Mouse (Mus musculus) kidney, postnatal 0 days (tissue): ENCODE measurements at regions not wholly inside any gene's neighbourhood (a gene's known extent, or its start where the extent isn't known, plus 50 kb on each side); places are given as distances from the start of the nearest gene placed in this dataset.

Experiments used
- ATAC-seq: fragments of 200-750 bp; cut with Nextera tagmentation; replicated peaks from 2 replicates; pipeline ENCODE4 v1.8.0; 2017; ENCODE audit warnings: low read depth, moderate number of reproducible peaks, moderate TSS enrichment, moderate library complexity; ENCODE audit not compliant: low FRiP score
- DNase-seq: peaks from one replicate; pipeline ENCODE4 v3.0.0-alpha.2; 2016; ENCODE audit warnings: low spot score
- H3K27ac ChIP-seq: fragments of 300-500 bp; sonication (generic); 2 replicates; pipeline ENCODE4 v1.5.1; 2014; ENCODE audit warnings: mild to moderate bottlenecking
- H3K27me3 ChIP-seq: fragments of 300-500 bp; sonication (generic); 2 replicates; pipeline ENCODE4 v1.6.1; 2014; ENCODE audit warnings: low read length, mixed read lengths; ENCODE audit not compliant: insufficient read depth
- H3K36me3 ChIP-seq: fragments of 300-500 bp; sonication (generic); 2 replicates; pipeline ENCODE4 v1.6.1; 2014; ENCODE audit warnings: low read length, mixed read lengths; ENCODE audit not compliant: insufficient read depth
- H3K4me1 ChIP-seq: fragments of 300-500 bp; sonication (generic); replicated peaks from 2 replicates; pipeline ENCODE4 v1.6.1; 2014; ENCODE audit warnings: antibody characterized with exemption, low read length, mixed read lengths; ENCODE audit not compliant: insufficient read depth
- H3K4me2 ChIP-seq: fragments of 300-500 bp; sonication (generic); 2 replicates; pipeline ENCODE4 v1.6.1; 2014; ENCODE audit warnings: mild to moderate bottlenecking, low read length, moderate library complexity, mixed read lengths
- H3K4me3 ChIP-seq: fragments of 300-500 bp; sonication (generic); replicated peaks from 2 replicates; pipeline ENCODE4 v1.5.1; 2014; ENCODE audit warnings: low read depth, low read length
- H3K9ac ChIP-seq: fragments of 300-500 bp; sonication (generic); 2 replicates; pipeline ENCODE4 v1.6.1; 2014; ENCODE audit warnings: low read depth, low read length
- H3K9me3 ChIP-seq: fragments of 300-500 bp; sonication (generic); replicated peaks from 2 replicates; pipeline ENCODE4 v1.6.1; 2016; ENCODE audit warnings: low read length, inconsistent platforms, mixed read lengths
- CTCF ChIP-seq: IDR thresholded peaks from 2 replicates; pipeline ENCODE4 v1.5.1; 2016; ENCODE audit warnings: antibody characterized with exemption, low read depth, mild to moderate bottlenecking, moderate library complexity
- WGBS: fragments of 180-500 bp; shearing (Covaris S2); extraction: QIAGEN DNeasy Blood & Tissue Kit; methylation state at CpG from one replicate; pipeline ENCODE4 v1.1.7; 2014; 5-methylcytosine and 5-hydroxymethylcytosine counted together

- no peak for DNase-seq
- Histone ChIP-seq H3K4me1 (no peaks in the 10 kb centered on the region), H3K4me3 (no peak overlapping the region), H3K9me3 (no peaks in the 10 kb centered on the region), H3K4me2 (no peak overlapping the region), H3K36me3 (no peaks in the 10 kb centered on the region), H3K9ac (no peak overlapping the region), H3K27ac (peak overlapping the region; percentile 39), H3K27me3 (no peaks in the 10 kb centered on the region)
- 63% methylated on average over 9 of the region's 9 CpGs for WGBS
- ATAC-seq: no peak
- TF ChIP-seq CTCF: no peak
Observed at GRCm38 (mm10) chr6:94389716-94390115, 106.0 kb upstream of the Magi1 start.

- Histone ChIP-seq H3K9ac (no peak overlapping the region), H3K27ac (no peak overlapping the region), H3K4me1 (no peaks in the 10 kb centered on the region), H3K9me3 (no peaks in the 10 kb centered on the region; the same call in 1 of the 2 replicates), H3K36me3 (no peaks in the 10 kb centered on the region), H3K27me3 (no peaks in the 10 kb centered on the region), H3K4me2 (no peak overlapping the region), H3K4me3 (no peak overlapping the region)
- ATAC-seq (no peak), DNase-seq (no peak)
- TF ChIP-seq CTCF: no peak
- WGBS: 77% methylated on average over 2 of the region's 2 CpGs
Observed at GRCm38 (mm10) chr6:94387648-94388047, 103.9 kb upstream of the Magi1 start.

- Histone ChIP-seq H3K36me3 (no peaks in the 10 kb centered on the region), H3K4me1 (no peaks in the 10 kb centered on the region), H3K27me3 (no peaks in the 10 kb centered on the region), H3K9me3 (no peaks in the 10 kb centered on the region; the same call in 1 of the 2 replicates), H3K9ac (no peak overlapping the region), H3K4me2 (no peak overlapping the region), H3K27ac (no peak overlapping the region), H3K4me3 (no peak overlapping the region)
- no peak for TF ChIP-seq CTCF
- WGBS: 80% methylated on average over 2 of the region's 2 CpGs
- ATAC-seq: no peak
- no peak for DNase-seq
Observed at GRCm38 (mm10) chr6:94385531-94385930, 101.8 kb upstream of the Magi1 start.

GRCm38 (mm10) chr6:94369991-94370390, 86.3 kb upstream of the Magi1 start:
- H3K9me3 ChIP-seq: no peaks in the 10 kb centered on the region
- H3K4me1 ChIP-seq: no peaks in the 10 kb centered on the region
- no peak overlapping the region for H3K27ac ChIP-seq
- no peaks in the 10 kb centered on the region for H3K27me3 ChIP-seq
- WGBS: 88% methylated on average over 2 of the region's 2 CpGs
- DNase-seq (no peak), ATAC-seq (no peak)
- H3K4me2 ChIP-seq: no peak overlapping the region
- no peak overlapping the region for H3K9ac ChIP-seq
- no peak for TF ChIP-seq CTCF
- no peak overlapping the region for H3K4me3 ChIP-seq
- no peaks in the 10 kb centered on the region for H3K36me3 ChIP-seq

GRCm38 (mm10) chr6:94363951-94364350, 80.2 kb upstream of the Magi1 start:
- no peaks in the 10 kb centered on the region for H3K36me3 ChIP-seq
- no peaks in the 10 kb centered on the region for H3K27me3 ChIP-seq
- peak; percentile 39 for DNase-seq
- no peak overlapping the region for H3K27ac ChIP-seq
- H3K4me3 ChIP-seq: no peak overlapping the region
- H3K4me2 ChIP-seq: no peak overlapping the region
- ATAC-seq: no peak
- TF ChIP-seq CTCF: peak; percentile 51
- H3K4me1 ChIP-seq: no peaks in the 10 kb centered on the region
- H3K9me3 ChIP-seq: no peaks in the 10 kb centered on the region
- no peak overlapping the region for H3K9ac ChIP-seq
- WGBS: 80% methylated on average over 6 of the region's 6 CpGs

- Histone ChIP-seq H3K27me3 (no peaks in the 10 kb centered on the region), H3K36me3 (no peaks in the 10 kb centered on the region), H3K27ac (no peak overlapping the region), H3K4me2 (no peak overlapping the region), H3K4me1 (no peaks in the 10 kb centered on the region), H3K9me3 (no peaks in the 10 kb centered on the region), H3K4me3 (no peak overlapping the region), H3K9ac (no peak overlapping the region)
- no peak for TF ChIP-seq CTCF
- ATAC-seq (no peak), DNase-seq (no peak)
Observed at GRCm38 (mm10) chr6:94362626-94363025, 78.9 kb upstream of the Magi1 start.

- WGBS: 73% methylated on average over 4 of the region's 4 CpGs
- H3K4me2 ChIP-seq: no peak overlapping the region
- H3K4me1 ChIP-seq: 0 out of 2 replicates have a peak, but pooled peaks cover 6% of the 10 kb centered on the region
- no peak overlapping the region for H3K9ac ChIP-seq
- TF ChIP-seq CTCF: no peak
- ATAC-seq (no peak), DNase-seq (no peak)
- H3K27ac ChIP-seq: no peak overlapping the region
- H3K36me3 ChIP-seq: no peaks in the 10 kb centered on the region
- H3K27me3 ChIP-seq: no peaks in the 10 kb centered on the region
- no peaks in the 10 kb centered on the region for H3K9me3 ChIP-seq
- no peak overlapping the region for H3K4me3 ChIP-seq
Observed at GRCm38 (mm10) chr6:94357568-94357967, 73.9 kb upstream of the Magi1 start.
